Mouse (Mus musculus): ENCODE measurements around the gene BC048679.

- no peak for TF ChIP-seq POLR2A (IDR thresholded peaks at IDR 0.05; ENCODE audit: borderline replicate concordance, extremely low read depth, insufficient read depth, insufficient read length, poor library complexity, severe bottlenecking)
- TF ChIP-seq CTCF (IDR thresholded peaks at IDR 0.05; ENCODE audit: borderline replicate concordance, extremely low read depth, insufficient read depth, insufficient read length) = no peak
These were observed 43.9 kb upstream of the BC048679 start for GRCm38 (mm10) chr7:81541924-81542524.
